Mouse (Mus musculus) hindbrain, embryonic 14.5 days (tissue): ENCODE data around the gene Try4. TPM values are rescaled to one million over a fixed set of nuclear protein-coding genes. Genes with fewer than 3 reads are reported as not detected.

ENCODE experiments used
- polyA plus RNA-seq: library from polyadenylated mRNA; unstranded; fragments of >200 nt; fragmentation: Nextera tagmentation; extraction: Ambion mirVana; gene quantifications from 2 replicates; pipeline ENCODE4 v1.2.1, GENCODE M21; 2014

Gene Try4
- polyA plus RNA-seq, 1 experiment from 2014 or later, result not detected

Other genes starting within 250 kb of the Try4 start
- 0.27 TPM in 1 of 2 replicates, not detected in the other for gene Try5, start 14.6 kb downstream of the Try4 start, polyA plus RNA-seq
- not detected in 2 replicates for gene Try10, start 51.8 kb downstream of the Try4 start, polyA plus RNA-seq
- gene Prss3, start 75.4 kb downstream of the Try4 start, polyA plus RNA-seq, result not detected in 2 replicates
- not detected in 2 replicates for gene Gm5771, start 90.1 kb downstream of the Try4 start, polyA plus RNA-seq
- gene Gm10334, start 143.9 kb downstream of the Try4 start, polyA plus RNA-seq, result not detected in 2 replicates
- not detected in 2 replicates for gene Prss1, start 156.7 kb downstream of the Try4 start, polyA plus RNA-seq
- gene Prss2, start 219.5 kb downstream of the Try4 start, polyA plus RNA-seq, result not detected in 2 replicates